Mouse (Mus musculus) hindbrain, embryonic 14.5 days (tissue): ENCODE results near the gene Rarb. TPM values are rescaled to one million over a fixed set of nuclear protein-coding genes. Genes with fewer than 3 reads are reported as not detected.

Experiments used
- ATAC-seq: fragments of 200-750 bp; cut with Nextera tagmentation; 2 replicates; pipeline ENCODE4 v1.8.0; 2017; ENCODE audit warnings: moderate number of reproducible peaks, mild to moderate bottlenecking, moderate TSS enrichment, moderate library complexity; ENCODE audit not compliant: low FRiP score
- DNase-seq: peaks from one replicate; pipeline ENCODE4 v3.0.0-alpha.2; 2015; ENCODE audit warnings: low spot score
- H3K27ac ChIP-seq: fragments of 300-500 bp; sonication (generic); 2 replicates; pipeline ENCODE4 v1.5.1; 2014; ENCODE audit warnings: mild to moderate bottlenecking, moderate library complexity
- H3K27me3 ChIP-seq: fragments of 300-500 bp; sonication (generic); 2 replicates; pipeline ENCODE4 v1.6.1; 2014; ENCODE audit warnings: mild to moderate bottlenecking, low read length, mixed read lengths; ENCODE audit not compliant: control insufficient read depth, insufficient read depth
- H3K36me3 ChIP-seq: fragments of 300-500 bp; sonication (generic); replicated peaks from 2 replicates; pipeline ENCODE4 v1.6.1; 2014; ENCODE audit not compliant: control insufficient read depth, insufficient read depth
- H3K4me1 ChIP-seq: fragments of 300-500 bp; sonication (generic); replicated peaks from 2 replicates; pipeline ENCODE4 v1.6.1; 2014; ENCODE audit warnings: antibody characterized with exemption, low read length, mixed read lengths; ENCODE audit not compliant: control insufficient read depth, insufficient read depth
- H3K4me2 ChIP-seq: fragments of 300-500 bp; sonication (generic); replicated peaks from 2 replicates; pipeline ENCODE4 v1.6.1; 2014; ENCODE audit warnings: mild to moderate bottlenecking, moderate library complexity
- H3K4me3 ChIP-seq: fragments of 300-500 bp; sonication (generic); replicated peaks from 2 replicates; pipeline ENCODE4 v1.5.1; 2014; ENCODE audit warnings: mild to moderate bottlenecking, low read length
- H3K9ac ChIP-seq: fragments of 300-500 bp; sonication (generic); 2 replicates; pipeline ENCODE4 v1.6.1; 2014
- H3K9me3 ChIP-seq: fragments of 300-500 bp; sonication (generic); 2 replicates; pipeline ENCODE4 v1.6.1; 2016; ENCODE audit warnings: low read length; ENCODE audit not compliant: control insufficient read depth
- WGBS: fragments of 180-500 bp; shearing (Covaris S2); extraction: QIAGEN DNeasy Blood & Tissue Kit; methylation state at CpG from one replicate; pipeline ENCODE4 v1.1.7; 2014; 5-methylcytosine and 5-hydroxymethylcytosine counted together
- polyA plus RNA-seq: library from polyadenylated mRNA; unstranded; fragments of >200 nt; fragmentation: Nextera tagmentation; extraction: Ambion mirVana; gene quantifications from 2 replicates; pipeline ENCODE4 v1.2.1, GENCODE M21; 2014

The Rarb gene
- polyA plus RNA-seq, 1 experiment from 2014 or later, result 28.1 TPM

GRCm38 (mm10) chr14:16483656-16484380, 335.1 kb downstream of the Rarb start:
- 52% methylated on average over 8 of the region's 8 CpGs for WGBS
- no peaks in the 10 kb centered on the region for H3K27me3 ChIP-seq
- DNase-seq, result no peak

GRCm38 (mm10) chr14:16480621-16481020, 338.3 kb downstream of the Rarb start:
- Histone ChIP-seq H3K4me1 (peaks cover 3% of the 10 kb centered on the region; the same call in 1 of the 2 replicates), H3K4me3 (no peak overlapping the region), H3K4me2 (no peak overlapping the region), H3K27ac (no peak overlapping the region), H3K9me3 (no peaks in the 10 kb centered on the region), H3K36me3 (no peaks in the 10 kb centered on the region), H3K9ac (no peak overlapping the region), H3K27me3 (no peaks in the 10 kb centered on the region)
- ATAC-seq (no peak), DNase-seq (no peak)
- 60% methylated on average over 6 of the region's 6 CpGs for WGBS

More at GRCm38 (mm10) chr14:16483656-16484380, 335.1 kb downstream of the Rarb start:
- H3K4me3 ChIP-seq, result no peak overlapping the region
- ATAC-seq, result peak; percentile 69; the same call in 1 of the 2 replicates
- no peak overlapping the region for H3K9ac ChIP-seq
- peaks cover 3% of the 10 kb centered on the region; the same call in 1 of the 2 replicates for H3K4me1 ChIP-seq
- H3K27ac ChIP-seq, result no peak overlapping the region
- no peak overlapping the region for H3K4me2 ChIP-seq
- H3K36me3 ChIP-seq, result no peaks in the 10 kb centered on the region
- H3K9me3 ChIP-seq, result no peaks in the 10 kb centered on the region

GRCm38 (mm10) chr14:16479521-16479920, 339.4 kb downstream of the Rarb start:
- Histone ChIP-seq H3K27me3 (no peaks in the 10 kb centered on the region), H3K4me3 (no peak overlapping the region), H3K4me1 (peaks cover 3% of the 10 kb centered on the region; the same call in 1 of the 2 replicates), H3K27ac (no peak overlapping the region), H3K4me2 (no peak overlapping the region), H3K9ac (no peak overlapping the region), H3K36me3 (no peaks in the 10 kb centered on the region), H3K9me3 (no peaks in the 10 kb centered on the region)
- WGBS, result 83% methylated on average over 2 of the region's 2 CpGs
- DNase-seq, result no peak
- no peak for ATAC-seq

- Histone ChIP-seq H3K36me3 (no peaks in the 10 kb centered on the region), H3K4me1 (peaks cover 3% of the 10 kb centered on the region; the same call in 1 of the 2 replicates), H3K27me3 (no peaks in the 10 kb centered on the region), H3K9me3 (no peaks in the 10 kb centered on the region), H3K27ac (no peak overlapping the region), H3K9ac (no peak overlapping the region), H3K4me3 (no peak overlapping the region), H3K4me2 (no peak overlapping the region)
- DNase-seq (no peak), ATAC-seq (no peak)
- WGBS, result 97% methylated on average over 1 of the region's 1 CpGs
These were observed 340.2 kb downstream of the Rarb start for GRCm38 (mm10) chr14:16478606-16479323.

- 50% methylated on average over 4 of the region's 4 CpGs for WGBS
- no peaks in the 10 kb centered on the region for H3K9me3 ChIP-seq
- H3K4me3 ChIP-seq, result no peak overlapping the region
- DNase-seq, result no peak
- H3K27ac ChIP-seq, result no peak overlapping the region
- no peaks in the 10 kb centered on the region for H3K36me3 ChIP-seq
- no peak overlapping the region for H3K4me2 ChIP-seq
- ATAC-seq, result peak; percentile 55
- no peak overlapping the region for H3K9ac ChIP-seq
- H3K27me3 ChIP-seq, result no peaks in the 10 kb centered on the region
- no peaks in the 10 kb centered on the region for H3K4me1 ChIP-seq
These were observed 370.5 kb downstream of the Rarb start for GRCm38 (mm10) chr14:16448269-16448987.

GRCm38 (mm10) chr14:16447587-16447986, 371.4 kb downstream of the Rarb start:
- Histone ChIP-seq H3K27me3 (no peaks in the 10 kb centered on the region), H3K4me2 (no peak overlapping the region), H3K4me1 (no peaks in the 10 kb centered on the region)

GRCm38 (mm10) chr14:16444859-16445258, 374.1 kb downstream of the Rarb start:
- Histone ChIP-seq H3K36me3 (no peaks in the 10 kb centered on the region), H3K27me3 (no peaks in the 10 kb centered on the region), H3K27ac (no peak overlapping the region), H3K4me1 (no peaks in the 10 kb centered on the region), H3K4me2 (no peak overlapping the region), H3K9me3 (no peaks in the 10 kb centered on the region), H3K9ac (no peak overlapping the region), H3K4me3 (no peak overlapping the region)
- DNase-seq (no peak), ATAC-seq (no peak)
- 93% methylated on average over 4 of the region's 4 CpGs for WGBS

More at GRCm38 (mm10) chr14:16447587-16447986, 371.4 kb downstream of the Rarb start:
- DNase-seq, result no peak
- WGBS, result 43% methylated on average over 3 of the region's 3 CpGs
- H3K36me3 ChIP-seq, result no peaks in the 10 kb centered on the region
- no peak overlapping the region for H3K4me3 ChIP-seq
- H3K9me3 ChIP-seq, result no peaks in the 10 kb centered on the region
- ATAC-seq, result 0 out of 2 replicates have a peak, but pooled peaks have one; percentile 49
- H3K9ac ChIP-seq, result no peak overlapping the region
- no peak overlapping the region for H3K27ac ChIP-seq

- Histone ChIP-seq H3K4me2 (no peak overlapping the region), H3K27ac (no peak overlapping the region), H3K4me1 (peaks cover 4% of the 10 kb centered on the region; the same call in 1 of the 2 replicates), H3K9ac (no peak overlapping the region), H3K9me3 (no peaks in the 10 kb centered on the region), H3K4me3 (no peak overlapping the region), H3K27me3 (no peaks in the 10 kb centered on the region), H3K36me3 (peaks cover 15% of the 10 kb centered on the region; the same call in 1 of the 2 replicates)
- ATAC-seq (peak; percentile 12; the same call in 1 of the 2 replicates), DNase-seq (no peak)
- WGBS, result 51% methylated on average over 6 of the region's 6 CpGs
These were observed 379.4 kb downstream of the Rarb start for GRCm38 (mm10) chr14:16439385-16440126.
